Mouse (Mus musculus): ENCODE data around the gene Ucma. TPM values are rescaled to one million over a fixed set of nuclear protein-coding genes. Genes with fewer than 3 reads are reported as not detected.

Ucma gene
- polyA plus RNA-seq, 1 experiment, result 0.22 TPM

- Histone ChIP-seq H3K79me2 (ENCODE audit: control insufficient read depth, insufficient read depth) (no peaks in the 10 kb centered on the region), H3K4me2 (ENCODE audit: low read depth) (no peak overlapping the region), H3K27me3 (ENCODE audit: control insufficient read depth, insufficient read depth, insufficient read length) (no peaks in the 10 kb centered on the region), H3K4me3 (no peak overlapping the region), H3K36me3 (ENCODE audit: control insufficient read depth, insufficient read depth) (peaks cover 3% of the 10 kb centered on the region), H3ac (ENCODE audit: control insufficient read depth, insufficient read length) (no peak overlapping the region)
- no peak for TF ChIP-seq POLR2A (IDR thresholded peaks at IDR 0.05; ENCODE audit: insufficient read length, low read depth)
- TF ChIP-seq POLR2AphosphoS2 (IDR thresholded peaks at IDR 0.05; ENCODE audit: insufficient read length, low read depth), result no peak
- no peak for TF ChIP-seq MYOD1 (IDR thresholded peaks at IDR 0.05; ENCODE audit: control insufficient read depth in 1 of 3, insufficient read length in 2 of 3, low read depth in 2 of 3)
- TF ChIP-seq REST (IDR thresholded peaks at IDR 0.05; ENCODE audit: insufficient read depth, insufficient read length), result no peak
- no peak for TF ChIP-seq MYOG (IDR thresholded peaks at IDR 0.05; ENCODE audit: control insufficient read depth in 1 of 3, insufficient read depth in 1 of 3, insufficient read length in 2 of 3, low read depth in 2 of 3)
- TF ChIP-seq TCF3 (IDR thresholded peaks at IDR 0.05; ENCODE audit: insufficient read length, low read depth), result no peak
- TF ChIP-seq USF1 (IDR thresholded peaks at IDR 0.05; ENCODE audit: low read depth), result no peak
- no peak for TF ChIP-seq CEBPB (IDR thresholded peaks at IDR 0.05; ENCODE audit: insufficient read depth, poor library complexity, severe bottlenecking)
- TF ChIP-seq TCF12 (IDR thresholded peaks at IDR 0.05; ENCODE audit: insufficient read depth, poor library complexity, severe bottlenecking), result no peak
- TF ChIP-seq E2F4 (IDR thresholded peaks at IDR 0.05; ENCODE audit: insufficient read depth), result no peak
Measured at GRCm38 (mm10) chr2:4988826-4989424, 13.0 kb downstream of the Ucma start.

DNA sequence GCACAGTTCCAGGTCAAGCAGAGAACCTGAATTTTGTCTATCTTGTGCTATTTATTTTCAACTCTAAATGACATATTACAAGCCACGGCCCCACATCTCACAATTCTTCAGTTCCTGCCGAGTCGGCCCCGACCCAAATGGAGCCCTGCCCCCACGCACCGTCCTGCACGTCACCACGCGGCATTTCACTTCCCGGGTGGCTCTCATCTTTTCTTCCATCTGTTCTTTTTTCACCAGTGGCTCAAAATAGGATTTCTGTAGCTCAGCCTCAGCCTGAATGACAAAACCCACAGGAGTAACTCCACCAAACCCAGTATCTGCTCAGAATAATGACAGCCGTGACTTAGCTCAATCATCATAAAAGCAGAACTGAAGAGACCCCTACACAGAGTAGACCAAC is 17.7 kb downstream of the Ucma start:
- H3K36me3 ChIP-seq (ENCODE audit: control insufficient read depth, insufficient read depth), result peaks cover 12% of the 10 kb centered on the region
- no peak overlapping the region for H3K4me2 ChIP-seq (ENCODE audit: low read depth)
- H3K27me3 ChIP-seq (ENCODE audit: control insufficient read depth, insufficient read depth, insufficient read length), result no peaks in the 10 kb centered on the region
- no peak overlapping the region for H3K4me3 ChIP-seq
- no peak overlapping the region for H3ac ChIP-seq (ENCODE audit: control insufficient read depth, insufficient read length)
- TF ChIP-seq TCF12 (IDR thresholded peaks at IDR 0.05; ENCODE audit: insufficient read depth, poor library complexity, severe bottlenecking) (no peak), MAX (IDR thresholded peaks at IDR 0.05; ENCODE audit: low read depth) (no peak), POLR2A (IDR thresholded peaks at IDR 0.05; ENCODE audit: insufficient read length, low read depth) (no peak)
- H3K79me2 ChIP-seq (ENCODE audit: control insufficient read depth, insufficient read depth), result no peaks in the 10 kb centered on the region

DNA sequence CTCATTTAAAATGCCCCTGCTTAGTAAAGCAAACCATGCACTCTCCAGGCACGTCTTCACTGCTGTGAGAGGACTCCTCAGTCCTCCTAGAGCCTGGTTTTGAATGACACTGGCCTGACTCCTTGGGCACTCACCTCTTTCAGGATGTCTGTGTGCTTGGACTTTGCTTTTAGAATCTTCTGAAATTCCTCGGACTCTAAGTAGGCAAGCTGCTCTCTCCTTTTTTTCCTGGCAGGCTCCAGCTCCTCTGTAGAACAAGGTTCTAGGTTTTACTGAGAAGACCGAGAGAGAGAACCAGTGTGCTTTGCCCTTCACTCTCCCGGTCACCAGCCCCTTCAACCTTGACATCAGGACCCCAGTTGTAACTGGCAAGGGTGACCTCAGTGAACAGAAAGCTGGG is 18.5 kb downstream of the Ucma start:
- no peak overlapping the region for H3K4me2 ChIP-seq (ENCODE audit: low read depth)
- H3K36me3 ChIP-seq (ENCODE audit: control insufficient read depth, insufficient read depth), result peaks cover 12% of the 10 kb centered on the region
- TF ChIP-seq POLR2AphosphoS2 (IDR thresholded peaks at IDR 0.05; ENCODE audit: insufficient read length, low read depth) (no peak), SRF (IDR thresholded peaks at IDR 0.05; ENCODE audit: control insufficient read depth, insufficient read length, low read depth) (no peak)
- no peak overlapping the region for H3ac ChIP-seq (ENCODE audit: control insufficient read depth, insufficient read length)
- no peaks in the 10 kb centered on the region for H3K79me2 ChIP-seq (ENCODE audit: control insufficient read depth, insufficient read depth)
- no peak overlapping the region for H3K4me3 ChIP-seq
- H3K27me3 ChIP-seq (ENCODE audit: control insufficient read depth, insufficient read depth, insufficient read length), result no peaks in the 10 kb centered on the region

DNA sequence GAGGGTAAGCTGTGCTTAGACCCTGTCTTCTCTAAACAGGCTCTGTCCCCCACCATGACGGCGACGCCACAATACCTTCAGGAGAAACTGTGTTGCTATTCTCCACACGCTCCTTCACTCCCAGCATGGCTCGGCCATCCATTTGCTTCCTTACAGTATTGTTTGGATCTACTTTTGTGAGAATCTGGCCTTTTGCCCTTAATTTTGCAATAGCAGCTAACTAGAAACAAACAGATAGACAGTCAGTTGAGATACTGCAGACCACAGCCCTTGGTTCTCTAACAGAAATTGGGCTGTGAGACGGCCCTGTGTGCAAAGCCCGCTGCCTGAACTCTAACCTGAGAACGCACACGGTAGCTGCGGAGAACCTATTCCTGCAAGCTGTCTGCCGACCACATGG is 19.7 kb downstream of the Ucma start:
- H3ac ChIP-seq (ENCODE audit: control insufficient read depth, insufficient read length), result no peak overlapping the region
- H3K4me2 ChIP-seq (ENCODE audit: low read depth), result no peak overlapping the region
- H3K36me3 ChIP-seq (ENCODE audit: control insufficient read depth, insufficient read depth), result peaks cover 12% of the 10 kb centered on the region
- H3K27me3 ChIP-seq (ENCODE audit: control insufficient read depth, insufficient read depth, insufficient read length), result no peaks in the 10 kb centered on the region
- H3K79me2 ChIP-seq (ENCODE audit: control insufficient read depth, insufficient read depth), result no peaks in the 10 kb centered on the region
- no peak overlapping the region for H3K4me3 ChIP-seq
- TF ChIP-seq CEBPB (IDR thresholded peaks at IDR 0.05; ENCODE audit: insufficient read depth, poor library complexity, severe bottlenecking) (no peak), TCF12 (IDR thresholded peaks at IDR 0.05; ENCODE audit: insufficient read depth, poor library complexity, severe bottlenecking) (no peak), MYOG (IDR thresholded peaks at IDR 0.05; ENCODE audit: control insufficient read depth in 1 of 3, insufficient read depth in 1 of 3, insufficient read length in 2 of 3, low read depth in 2 of 3) (no peak), MYOD1 (IDR thresholded peaks at IDR 0.05; ENCODE audit: control insufficient read depth in 1 of 3, insufficient read length in 2 of 3, low read depth in 2 of 3) (no peak), POLR2A (IDR thresholded peaks at IDR 0.05; ENCODE audit: insufficient read length, low read depth) (no peak), POLR2AphosphoS2 (IDR thresholded peaks at IDR 0.05; ENCODE audit: insufficient read length, low read depth) (no peak), SRF (IDR thresholded peaks at IDR 0.05; ENCODE audit: control insufficient read depth, insufficient read length, low read depth) (no peak), E2F4 (IDR thresholded peaks at IDR 0.05; ENCODE audit: insufficient read depth) (no peak), REST (IDR thresholded peaks at IDR 0.05; ENCODE audit: insufficient read depth, insufficient read length) (no peak)

DNA sequence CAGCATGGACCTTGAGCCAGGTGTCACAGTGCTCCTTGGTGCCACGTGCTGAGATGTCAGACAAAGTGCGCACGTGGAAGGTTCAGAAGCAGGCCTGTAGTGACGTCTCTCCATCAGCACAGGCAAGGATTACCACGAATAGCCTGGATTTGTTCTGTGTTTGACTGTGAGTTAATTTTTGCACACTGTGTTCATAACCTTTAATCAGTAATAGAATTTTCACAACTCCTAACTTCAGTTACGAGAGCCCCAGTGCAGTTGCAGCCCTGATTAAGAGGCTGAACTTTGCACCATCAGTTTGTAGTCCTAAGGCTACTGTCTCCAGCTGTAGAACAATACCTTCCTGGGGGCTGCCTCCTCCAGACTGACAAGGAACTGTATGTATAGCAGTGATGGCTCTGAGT is 20.5 kb downstream of the Ucma start:
- H3K4me3 ChIP-seq, result no peak overlapping the region
- H3K27me3 ChIP-seq (ENCODE audit: control insufficient read depth, insufficient read depth, insufficient read length), result no peaks in the 10 kb centered on the region
- H3ac ChIP-seq (ENCODE audit: control insufficient read depth, insufficient read length), result no peak overlapping the region
- H3K4me2 ChIP-seq (ENCODE audit: low read depth), result no peak overlapping the region
- peaks cover 12% of the 10 kb centered on the region for H3K36me3 ChIP-seq (ENCODE audit: control insufficient read depth, insufficient read depth)
- no peak for TF ChIP-seq MYOG (IDR thresholded peaks at IDR 0.05; ENCODE audit: control insufficient read depth in 1 of 3, insufficient read depth in 1 of 3, insufficient read length in 2 of 3, low read depth in 2 of 3)
- no peak for TF ChIP-seq REST (IDR thresholded peaks at IDR 0.05; ENCODE audit: insufficient read depth, insufficient read length)
- TF ChIP-seq TCF12 (IDR thresholded peaks at IDR 0.05; ENCODE audit: insufficient read depth, poor library complexity, severe bottlenecking), result no peak
- no peak for TF ChIP-seq SRF (IDR thresholded peaks at IDR 0.05; ENCODE audit: control insufficient read depth, insufficient read length, low read depth)
- TF ChIP-seq E2F4 (IDR thresholded peaks at IDR 0.05; ENCODE audit: insufficient read depth), result no peak
- TF ChIP-seq TCF3 (IDR thresholded peaks at IDR 0.05; ENCODE audit: insufficient read length, low read depth), result no peak
- TF ChIP-seq CEBPB (IDR thresholded peaks at IDR 0.05; ENCODE audit: insufficient read depth, poor library complexity, severe bottlenecking), result no peak
- no peak for TF ChIP-seq MAX (IDR thresholded peaks at IDR 0.05; ENCODE audit: low read depth)
- no peak for TF ChIP-seq POLR2AphosphoS2 (IDR thresholded peaks at IDR 0.05; ENCODE audit: insufficient read length, low read depth)
- TF ChIP-seq MYOD1 (IDR thresholded peaks at IDR 0.05; ENCODE audit: control insufficient read depth in 1 of 3, insufficient read length in 2 of 3, low read depth in 2 of 3), result no peak
- no peak for TF ChIP-seq POLR2A (IDR thresholded peaks at IDR 0.05; ENCODE audit: insufficient read length, low read depth)
- TF ChIP-seq USF1 (IDR thresholded peaks at IDR 0.05; ENCODE audit: low read depth), result no peak
- H3K79me2 ChIP-seq (ENCODE audit: control insufficient read depth, insufficient read depth), result no peaks in the 10 kb centered on the region

All from myocyte (in vitro differentiated cells).